Mouse (Mus musculus) myocyte (in vitro differentiated cells): ENCODE data around the gene Armc2. TPM values are rescaled to one million over a fixed set of nuclear protein-coding genes. Genes with fewer than 3 reads are reported as not detected.

Experiments used
- H3K27me3 ChIP-seq: one replicate; pipeline ENCODE4 v1.6.1; 2011; ENCODE audit not compliant: control insufficient read depth, insufficient read depth, insufficient read length
- H3K36me3 ChIP-seq: one replicate; pipeline ENCODE4 v1.6.1; 2011; ENCODE audit not compliant: control insufficient read depth, insufficient read depth
- H3K4me2 ChIP-seq: one replicate; pipeline ENCODE4 v1.6.1; 2011; ENCODE audit warnings: low read depth, control low read depth
- H3K4me3 ChIP-seq: one replicate; pipeline ENCODE4 v1.5.1; 2011; ENCODE audit warnings: mild to moderate bottlenecking, control low read depth, moderate library complexity
- H3K79me2 ChIP-seq: one replicate; pipeline ENCODE4 v1.6.1; 2011; ENCODE audit not compliant: control insufficient read depth, insufficient read depth
- H3ac ChIP-seq: one replicate; pipeline ENCODE4 v1.6.1; 2011; ENCODE audit not compliant: control insufficient read depth, insufficient read length
- CEBPB ChIP-seq: IDR thresholded peaks from 2 replicates; pipeline ENCODE4 v1.6.1; 2011; ENCODE audit warnings: mild to moderate bottlenecking, moderate library complexity; ENCODE audit not compliant: poor library complexity, insufficient read depth, severe bottlenecking
- E2F4 ChIP-seq: IDR thresholded peaks from one replicate; pipeline ENCODE4 v1.6.1; 2011; ENCODE audit warnings: mild to moderate bottlenecking, control low read depth, moderate library complexity; ENCODE audit not compliant: insufficient read depth
- MAX ChIP-seq: IDR thresholded peaks from one replicate; pipeline ENCODE4 v1.6.1; 2011; ENCODE audit warnings: low read depth, mild to moderate bottlenecking, control low read depth
- MYOD1 ChIP-seq, 3 experiments: IDR thresholded peaks; one replicate each; pipeline ENCODE4 v1.6.1; 2011; ENCODE audit warnings: control low read depth in 2 of 3, low read depth in 2 of 3, mild to moderate bottlenecking in 2 of 3, moderate library complexity in 1 of 3; ENCODE audit not compliant: insufficient read length in 2 of 3, control insufficient read depth in 1 of 3
- MYOG ChIP-seq, 3 experiments: IDR thresholded peaks; one replicate each; pipeline ENCODE4 v1.6.1; 2011; ENCODE audit warnings: control low read depth in 2 of 3, low read depth in 2 of 3, mild to moderate bottlenecking in 2 of 3; ENCODE audit not compliant: insufficient read length in 2 of 3, control insufficient read depth in 1 of 3, insufficient read depth in 1 of 3
- POLR2A ChIP-seq: IDR thresholded peaks from one replicate; pipeline ENCODE4 v1.6.1; 2011; ENCODE audit warnings: low read depth, mild to moderate bottlenecking, control low read depth, moderate library complexity; ENCODE audit not compliant: insufficient read length
- POLR2AphosphoS2 ChIP-seq: IDR thresholded peaks from one replicate; pipeline ENCODE4 v1.6.1; 2011; ENCODE audit warnings: low read depth, control low read depth; ENCODE audit not compliant: insufficient read length
- REST ChIP-seq: IDR thresholded peaks from one replicate; pipeline ENCODE4 v1.6.1; 2011; ENCODE audit warnings: mild to moderate bottlenecking, control low read depth, moderate library complexity; ENCODE audit not compliant: insufficient read depth, insufficient read length
- SRF ChIP-seq: IDR thresholded peaks from one replicate; pipeline ENCODE4 v1.6.1; 2011; ENCODE audit warnings: low read depth; ENCODE audit not compliant: control insufficient read depth, insufficient read length
- TCF12 ChIP-seq: IDR thresholded peaks from one replicate; pipeline ENCODE4 v1.6.1; 2011; ENCODE audit warnings: mild to moderate bottlenecking, control low read depth; ENCODE audit not compliant: poor library complexity, insufficient read depth, severe bottlenecking
- TCF3 ChIP-seq: IDR thresholded peaks from one replicate; pipeline ENCODE4 v1.6.1; 2011; ENCODE audit warnings: low read depth, control low read depth; ENCODE audit not compliant: insufficient read length
- USF1 ChIP-seq: IDR thresholded peaks from one replicate; pipeline ENCODE4 v1.6.1; 2011; ENCODE audit warnings: low read depth, mild to moderate bottlenecking, control low read depth, moderate library complexity
- polyA plus RNA-seq: library from polyadenylated mRNA; unstranded; fragments of >200 nt; fragmentation: generic; extraction: Trizol; gene quantifications from one replicate; pipeline ENCODE4 v1.2.1, GENCODE M21; 2012; ENCODE audit warnings: missing spikeins

Gene Armc2
- polyA plus RNA-seq, 1 experiment, result 0.31 TPM

DNA sequence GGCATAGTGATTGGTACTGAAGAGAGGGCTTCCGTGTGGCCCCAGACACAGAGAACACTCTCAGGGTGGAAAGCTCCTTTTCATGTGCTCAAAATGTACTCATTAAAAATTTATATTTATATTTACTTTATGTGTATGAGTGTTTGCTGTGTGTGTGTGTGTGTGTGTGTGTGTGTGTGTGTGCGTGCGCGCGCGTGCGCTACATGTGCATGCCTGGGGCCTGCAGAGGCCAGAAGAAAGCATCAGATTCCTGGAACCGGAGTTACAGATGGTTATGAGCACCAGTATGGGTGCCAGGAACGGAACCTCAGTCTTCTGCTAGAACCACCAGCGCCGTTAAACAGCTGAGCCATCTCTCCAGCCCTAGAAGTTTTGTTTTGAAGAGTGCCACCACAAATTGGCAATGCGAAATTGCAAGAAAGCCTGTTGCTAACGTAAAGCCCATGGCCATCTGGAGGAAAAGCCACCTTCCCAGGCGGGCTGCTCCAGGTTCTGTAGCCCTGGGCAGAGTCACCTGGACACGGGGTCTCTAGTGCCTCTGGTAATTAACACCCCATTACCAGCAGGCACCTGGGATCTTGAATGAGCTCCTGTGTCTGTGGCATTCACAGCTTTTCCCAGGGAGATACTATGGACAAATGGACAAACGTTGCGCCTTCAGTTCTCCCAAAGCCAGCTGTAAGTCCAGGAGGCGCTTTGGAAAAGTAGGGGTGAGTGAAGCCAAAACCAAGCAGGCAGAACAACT is 38.4 kb upstream of the Armc2 start:
- no peak overlapping the region for H3K4me3 ChIP-seq

DNA sequence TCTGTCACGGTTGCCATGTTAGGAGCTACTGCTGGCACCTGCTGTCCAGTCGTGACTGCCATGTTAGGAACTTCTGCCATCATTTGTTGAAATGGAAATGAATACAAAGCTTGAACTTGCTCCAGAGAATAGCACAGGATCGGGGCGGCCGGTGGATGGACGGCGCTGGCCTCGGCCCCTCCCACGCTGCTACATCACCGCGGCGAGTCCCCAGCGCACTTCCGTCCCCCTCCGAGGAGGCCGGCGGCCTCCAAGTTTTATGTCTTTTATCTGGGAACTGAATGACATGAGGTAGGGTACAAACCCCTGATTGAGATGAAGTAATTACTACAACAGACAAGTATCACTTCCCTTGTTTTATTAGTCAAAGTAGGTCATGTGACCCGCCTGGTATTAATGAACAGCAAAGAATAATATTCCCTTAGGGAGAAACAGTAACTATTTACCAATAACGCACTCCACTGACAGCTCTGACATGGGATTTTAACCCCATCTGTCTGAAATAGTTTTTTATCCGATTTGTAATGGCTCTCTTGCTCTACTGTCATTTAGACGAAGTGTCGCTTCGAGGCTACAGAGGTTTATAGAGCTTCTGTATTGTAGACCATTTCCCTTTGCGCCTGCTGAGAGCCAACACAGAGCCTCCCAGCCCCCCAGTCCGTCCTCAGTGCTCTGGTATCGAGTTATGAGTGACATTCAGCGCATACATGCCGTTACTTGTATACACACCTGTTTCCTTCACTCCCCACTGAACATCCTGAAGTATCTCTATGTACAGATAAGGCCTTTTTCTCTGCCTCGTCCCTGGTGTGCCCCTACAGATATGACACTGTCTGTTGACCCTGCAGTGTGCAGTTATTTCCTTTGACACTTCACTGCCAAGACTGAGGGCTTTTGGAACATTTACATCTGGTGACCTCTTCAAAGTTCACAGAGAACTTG is 37.3 kb upstream of the Armc2 start:
- Histone ChIP-seq H3K4me2 (no peak overlapping the region), H3K4me3 (no peak overlapping the region)

More for the DNA sequence above, 38.4 kb upstream of the Armc2 start:
- H3K79me2 ChIP-seq, result no peaks in the 10 kb centered on the region
- H3K36me3 ChIP-seq, result no peaks in the 10 kb centered on the region
- TF ChIP-seq TCF12 (no peak), MYOD1 (IDR thresholded peaks at IDR 0.05; ENCODE audit: control insufficient read depth in 1 of 3, insufficient read length in 2 of 3, low read depth in 2 of 3) (no peak)
- no peak overlapping the region for H3K4me2 ChIP-seq
- H3ac ChIP-seq, result no peak overlapping the region
- H3K27me3 ChIP-seq, result peaks cover 17% of the 10 kb centered on the region

DNA sequence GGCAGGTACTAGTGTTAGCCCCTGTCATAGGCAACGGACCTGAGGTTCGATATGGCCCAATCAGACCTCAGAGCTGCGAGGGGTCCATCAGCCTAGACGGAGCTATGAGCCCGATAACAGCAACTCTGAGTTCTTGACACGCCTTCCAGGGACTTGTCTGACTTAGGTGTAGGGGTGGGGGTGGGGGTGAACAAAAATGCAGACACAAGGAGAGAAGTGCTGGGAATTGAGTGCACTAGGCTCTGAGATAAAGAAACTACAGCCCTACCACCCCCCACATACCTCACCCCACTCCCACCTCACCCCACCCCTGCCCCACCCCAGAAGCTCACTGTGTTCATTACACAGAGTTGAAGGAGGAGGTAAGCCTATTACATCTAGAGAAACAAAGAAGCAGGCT is 32.8 kb upstream of the Armc2 start:
- H3K79me2 ChIP-seq, result no peaks in the 10 kb centered on the region
- H3K4me3 ChIP-seq, result no peak overlapping the region
- H3K36me3 ChIP-seq, result no peaks in the 10 kb centered on the region
- H3K4me2 ChIP-seq, result no peak overlapping the region
- no peak for TF ChIP-seq POLR2AphosphoS2
- no peak for TF ChIP-seq E2F4
- no peak for TF ChIP-seq MAX
- no peak for TF ChIP-seq CEBPB
- TF ChIP-seq MYOD1 (IDR thresholded peaks at IDR 0.05; ENCODE audit: control insufficient read depth in 1 of 3, insufficient read length in 2 of 3, low read depth in 2 of 3), result no peak
- no peak for TF ChIP-seq POLR2A
- no peak for TF ChIP-seq SRF
- no peak for TF ChIP-seq USF1
- no peak for TF ChIP-seq MYOG (IDR thresholded peaks at IDR 0.05; ENCODE audit: control insufficient read depth in 1 of 3, insufficient read depth in 1 of 3, insufficient read length in 2 of 3, low read depth in 2 of 3)
- TF ChIP-seq TCF12, result no peak
- no peak for TF ChIP-seq TCF3
- TF ChIP-seq REST, result no peak
- peaks cover 8% of the 10 kb centered on the region for H3K27me3 ChIP-seq
- H3ac ChIP-seq, result no peak overlapping the region

More for the DNA sequence above, 37.3 kb upstream of the Armc2 start:
- Histone ChIP-seq H3K27me3 (peaks cover 17% of the 10 kb centered on the region), H3K79me2 (no peaks in the 10 kb centered on the region), H3ac (no peak overlapping the region), H3K36me3 (no peaks in the 10 kb centered on the region)
- no peak for TF ChIP-seq E2F4
- TF ChIP-seq MAX, result no peak
- TF ChIP-seq POLR2A, result no peak
- no peak for TF ChIP-seq MYOG (IDR thresholded peaks at IDR 0.05; ENCODE audit: control insufficient read depth in 1 of 3, insufficient read depth in 1 of 3, insufficient read length in 2 of 3, low read depth in 2 of 3)
- no peak for TF ChIP-seq POLR2AphosphoS2
- no peak for TF ChIP-seq SRF
- no peak for TF ChIP-seq TCF3
- TF ChIP-seq TCF12, result no peak

DNA sequence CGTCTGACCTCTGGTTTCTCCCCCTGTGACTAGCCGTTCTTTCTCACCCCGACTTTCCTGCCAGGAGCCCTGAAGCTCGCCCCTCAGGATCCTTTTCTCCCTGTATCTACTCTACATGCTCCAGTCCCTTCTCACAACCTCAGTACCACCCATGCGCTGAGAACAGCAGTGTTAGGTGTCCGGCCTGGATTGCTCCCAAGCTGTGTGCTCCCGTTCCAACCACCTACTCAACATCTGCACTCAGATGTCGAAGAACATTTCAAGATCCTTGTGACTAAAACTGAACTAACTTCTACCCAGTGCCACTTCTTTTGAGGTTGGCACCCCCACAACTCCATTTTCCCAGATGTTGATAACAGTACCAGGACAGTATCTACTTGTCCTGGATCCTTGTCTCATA is 30.4 kb upstream of the Armc2 start:
- H3K4me2 ChIP-seq, result no peak overlapping the region
- H3K36me3 ChIP-seq, result no peaks in the 10 kb centered on the region
- H3K27me3 ChIP-seq, result peaks cover 15% of the 10 kb centered on the region
- no peak overlapping the region for H3K4me3 ChIP-seq
- H3K79me2 ChIP-seq, result no peaks in the 10 kb centered on the region
- TF ChIP-seq USF1, result no peak
- TF ChIP-seq CEBPB, result no peak
- H3ac ChIP-seq, result no peak overlapping the region

DNA sequence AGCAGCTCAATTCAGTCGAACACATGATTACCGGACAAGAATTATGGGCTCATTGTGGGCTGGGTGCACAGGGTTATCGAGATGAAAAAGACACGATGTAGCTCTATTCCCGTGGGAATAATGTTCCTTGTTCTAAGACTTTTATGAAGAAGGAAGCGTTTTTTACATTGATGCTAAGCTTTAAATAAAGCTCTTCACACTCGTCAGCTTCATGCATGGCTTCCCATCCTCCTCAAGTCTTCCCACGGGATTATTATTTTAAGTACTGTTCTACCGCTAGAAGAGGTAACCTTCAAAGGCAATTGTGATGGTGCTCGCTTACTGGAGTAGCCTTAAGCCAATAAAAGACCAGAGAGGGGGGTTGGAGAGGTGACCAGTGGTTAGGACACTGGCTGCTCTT is 26.3 kb upstream of the Armc2 start:
- Histone ChIP-seq H3K79me2 (no peaks in the 10 kb centered on the region), H3K27me3 (peaks cover 20% of the 10 kb centered on the region), H3K4me2 (no peak overlapping the region), H3K36me3 (no peaks in the 10 kb centered on the region), H3K4me3 (no peak overlapping the region), H3ac (no peak overlapping the region)
- no peak for TF ChIP-seq CEBPB
- no peak for TF ChIP-seq MYOG (IDR thresholded peaks at IDR 0.05; ENCODE audit: control insufficient read depth in 1 of 3, insufficient read depth in 1 of 3, insufficient read length in 2 of 3, low read depth in 2 of 3)
- no peak for TF ChIP-seq POLR2A
- TF ChIP-seq MYOD1 (IDR thresholded peaks at IDR 0.05; ENCODE audit: control insufficient read depth in 1 of 3, insufficient read length in 2 of 3, low read depth in 2 of 3), result no peak
- TF ChIP-seq USF1, result no peak
- no peak for TF ChIP-seq MAX
- no peak for TF ChIP-seq TCF3
- TF ChIP-seq SRF, result no peak
- TF ChIP-seq POLR2AphosphoS2, result no peak
- TF ChIP-seq E2F4, result no peak
- no peak for TF ChIP-seq TCF12
- no peak for TF ChIP-seq REST
